Mouse (Mus musculus): ENCODE results near the gene Slc22a22.
"Not testable (repeated sequence)": the region's sequence is repeated elsewhere in the genome, so short reads cannot be mapped to it uniquely, and the experiment has no call there.

The Slc22a22 gene

GRCm38 (mm10) chr15:57366446-57366845, 111.0 kb downstream of the Slc22a22 start:
- no peak for DNase-seq

DNA sequence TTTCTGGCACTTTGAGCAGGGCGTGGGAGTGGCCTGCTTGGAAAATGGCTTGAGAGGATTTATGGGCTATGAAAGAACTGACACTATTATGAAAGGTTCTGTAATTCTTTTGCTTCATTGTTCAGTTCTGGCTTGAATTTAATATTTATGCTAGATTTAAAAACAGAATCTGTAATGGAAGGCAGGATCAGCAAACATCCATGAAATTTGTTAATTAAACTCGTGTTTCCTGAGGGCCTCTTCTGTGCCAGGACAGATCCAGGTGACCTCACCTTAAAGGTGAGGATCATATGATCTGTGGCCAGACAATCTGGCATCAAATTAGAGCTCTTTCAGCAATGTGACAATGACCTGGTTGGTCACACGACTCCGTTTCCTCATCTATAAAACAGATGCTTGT, 122.1 kb downstream of the Slc22a22 start:
- DNase-seq: no peak

DNA sequence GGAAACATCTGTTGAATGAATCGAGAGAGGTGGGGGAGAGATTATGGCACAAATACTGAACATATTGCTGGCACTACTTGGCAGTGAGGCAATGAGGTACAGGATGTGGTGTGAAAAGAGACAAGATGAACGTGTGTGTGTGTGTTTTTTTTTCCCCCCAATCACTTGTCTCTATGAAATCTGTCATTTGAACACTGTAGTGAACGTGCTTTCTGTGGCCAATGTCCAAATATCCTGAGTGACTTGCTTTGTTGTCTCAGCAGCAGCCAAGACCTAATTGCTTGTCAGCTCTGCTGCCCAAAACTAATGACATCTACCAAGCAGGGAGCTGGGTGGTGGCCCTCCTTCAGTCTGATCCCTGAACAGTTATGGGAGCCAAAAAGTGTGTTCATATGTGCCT, 136.9 kb downstream of the Slc22a22 start:
- DNase-seq: no peak

DNA sequence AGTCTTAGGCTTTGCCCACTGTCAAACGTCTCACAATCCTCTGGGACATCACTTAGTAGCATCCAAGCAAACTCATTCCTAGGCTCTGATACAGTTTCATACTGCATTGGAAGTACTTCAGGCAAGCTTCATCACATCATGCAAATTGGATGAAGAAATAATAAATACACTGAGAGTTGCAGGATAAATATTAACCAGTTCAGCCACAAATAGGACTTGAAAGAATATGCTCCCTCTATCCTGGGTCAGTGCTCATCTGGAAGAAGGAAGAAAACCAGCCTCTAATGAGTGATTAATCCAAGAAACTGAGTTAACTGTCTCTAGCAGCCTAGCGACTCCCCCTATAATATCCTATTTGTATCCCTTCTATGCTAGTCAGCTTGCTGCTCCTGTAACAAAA, 146.1 kb downstream of the Slc22a22 start:
- DNase-seq: no peak

DNA sequence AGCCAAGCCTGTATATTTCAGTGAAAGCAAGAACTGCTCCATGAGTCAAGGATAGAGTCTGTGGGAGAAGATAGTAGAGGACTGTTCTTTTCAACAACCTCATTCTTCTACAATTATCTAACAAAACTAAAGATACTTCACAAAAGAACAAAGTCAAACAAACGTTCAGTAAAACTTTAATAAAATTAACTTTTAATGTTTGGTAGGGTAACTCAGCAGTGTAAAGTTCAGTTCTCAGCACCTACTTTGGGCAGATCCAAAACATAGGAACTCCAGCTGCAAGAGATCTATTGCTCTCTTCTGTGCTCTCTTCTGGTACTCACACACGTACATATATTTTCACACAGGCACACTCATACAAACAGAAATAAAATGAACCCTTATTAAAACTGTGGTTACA, 159.4 kb downstream of the Slc22a22 start:
- no peak for DNase-seq

DNA sequence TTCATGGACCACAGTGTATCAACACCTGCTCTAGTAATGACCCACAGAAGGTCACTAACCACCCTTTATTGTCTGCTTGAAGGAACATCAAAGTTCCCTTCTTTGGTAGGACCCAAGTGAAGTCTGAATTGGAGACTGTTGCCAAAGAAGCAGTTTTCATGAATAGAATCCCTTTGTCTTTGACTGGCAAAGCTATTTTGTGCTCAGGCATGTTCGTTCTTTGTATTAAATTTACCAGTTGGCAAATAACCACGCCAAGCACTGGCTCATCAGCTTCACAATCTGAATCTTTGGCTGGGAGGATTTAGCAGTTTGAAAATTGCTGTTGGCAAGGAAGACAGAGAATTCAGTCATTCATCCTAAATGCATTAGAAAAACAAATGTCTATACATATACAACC, 160.9 kb downstream of the Slc22a22 start:
- no peak for DNase-seq

GRCm38 (mm10) chr15:57302710-57303109, 174.7 kb downstream of the Slc22a22 start:
- DNase-seq: no peak

DNA sequence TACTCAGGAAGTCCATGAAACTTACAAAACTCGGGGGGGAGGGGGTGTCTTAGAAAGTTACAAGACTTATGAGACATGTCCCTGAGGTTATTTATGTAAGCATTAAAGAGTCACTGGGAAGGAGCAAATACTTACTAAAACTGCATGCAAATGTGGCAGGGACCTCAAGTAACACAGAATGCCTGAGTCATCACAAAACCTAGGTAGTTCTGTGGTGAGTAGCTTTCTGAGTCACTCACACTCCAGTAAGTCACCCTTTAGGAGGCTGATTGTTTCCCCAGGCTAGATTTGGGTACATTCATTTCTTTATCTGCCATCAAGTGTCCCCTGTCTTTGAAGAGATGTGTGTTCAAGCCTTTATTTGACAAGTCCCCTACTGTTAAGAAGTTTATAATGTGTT, 198.9 kb downstream of the Slc22a22 start:
- no peak for DNase-seq

DNA sequence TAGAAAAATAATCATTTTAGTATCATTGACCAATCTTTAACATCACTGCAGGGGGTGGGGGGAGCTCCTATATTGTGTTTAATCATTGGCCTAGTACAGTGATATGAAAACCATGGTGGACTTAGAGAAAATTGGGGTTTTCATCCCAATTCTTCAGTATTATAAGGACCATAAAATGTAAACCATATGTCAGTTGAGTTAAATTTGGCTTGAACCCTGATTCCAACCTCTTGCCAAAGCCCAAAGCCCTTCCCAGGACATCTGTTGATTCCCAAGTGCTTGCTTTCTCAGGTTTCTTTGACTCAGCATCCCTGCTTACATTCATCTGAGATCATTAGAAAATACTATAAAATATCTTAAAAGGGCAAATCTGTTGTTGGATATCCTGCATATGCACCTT, 201.0 kb downstream of the Slc22a22 start:
- no peak for DNase-seq

DNA sequence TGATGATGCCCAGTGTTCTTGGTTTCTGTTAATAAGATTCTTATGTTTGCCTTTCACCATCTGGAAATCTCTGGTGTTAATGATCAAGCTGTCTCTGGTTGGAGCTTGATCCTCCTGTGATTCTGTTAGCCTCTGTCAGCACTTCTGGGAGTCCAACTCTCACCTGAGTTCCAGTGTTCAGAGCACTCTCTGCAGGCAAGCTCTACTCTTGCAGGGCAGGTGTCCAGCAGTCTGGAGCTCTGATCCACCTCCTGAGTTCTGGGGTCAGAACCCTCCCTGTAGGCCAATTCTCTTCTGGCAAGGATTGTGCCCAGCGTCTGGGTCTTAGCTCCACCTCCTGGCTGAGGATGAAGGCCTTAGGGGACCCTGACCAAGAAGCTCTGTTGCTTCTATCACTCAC, 237.4 kb downstream of the Slc22a22 start:
- DNase-seq: not testable (repeated sequence)

DNA sequence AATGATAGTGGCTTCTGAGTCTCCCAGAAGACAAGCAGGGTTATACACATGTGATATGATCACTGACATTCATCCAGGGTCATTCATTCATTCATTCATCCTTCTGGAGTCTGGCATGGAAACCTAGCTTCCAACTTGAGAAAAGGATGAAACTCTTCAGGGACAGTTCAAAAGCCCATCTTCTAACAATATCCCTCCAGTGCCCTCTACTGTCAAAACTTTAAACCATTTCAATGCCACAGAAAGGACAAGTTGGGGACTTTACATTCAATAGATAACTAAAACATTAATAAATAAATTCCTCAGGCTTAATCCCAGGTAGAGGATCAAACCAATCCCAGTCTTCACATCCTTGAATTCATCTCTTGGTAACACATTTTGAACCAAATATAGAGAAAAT, 247.0 kb downstream of the Slc22a22 start:
- no peak for DNase-seq

DNA sequence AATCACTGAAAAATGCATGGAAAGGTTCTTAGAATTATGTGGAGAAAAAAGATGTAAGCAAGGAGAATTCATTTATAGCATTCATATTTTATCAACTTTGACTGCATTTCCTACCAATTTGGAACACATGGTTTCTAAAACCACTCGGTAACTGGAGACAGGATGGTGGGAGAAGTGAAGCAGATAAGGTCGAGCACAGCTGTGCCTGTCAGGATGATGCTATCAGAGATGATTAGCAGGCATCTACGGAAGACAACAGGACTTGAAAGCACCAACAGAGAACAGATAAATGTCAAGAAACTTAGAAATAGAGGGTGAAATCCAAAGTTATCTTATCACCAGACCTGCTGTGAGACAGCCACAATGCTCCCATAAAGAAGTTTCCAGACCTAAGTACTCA, 272.1 kb downstream of the Slc22a22 start:
- DNase-seq: no peak

- no peak for DNase-seq
Observed at GRCm38 (mm10) chr15:57204444-57204930, 272.9 kb downstream of the Slc22a22 start.

Measured in thymus, adult 18-20 months (tissue).